Mouse (Mus musculus) megakaryocyte, adult 5-6 weeks (primary cell): ENCODE data around the gene Cdk19. TPM values are rescaled to one million over a fixed set of nuclear protein-coding genes. Genes with fewer than 3 reads are reported as not detected.
"Not testable (repeated sequence)": the region's sequence is repeated elsewhere in the genome, so short reads cannot be mapped to it uniquely, and the experiment has no call there.

ENCODE experiments used
- ATAC-seq: 2 replicates; pipeline ENCODE4 v1.8.0; 2016; ENCODE audit warnings: mild to moderate bottlenecking, inconsistent platforms; ENCODE audit not compliant: poor library complexity, severe bottlenecking
- total RNA-seq, 2 experiments: library from RNA; stranded (forward) in 1 of 2; stranded (reverse) in 1 of 2; fragments of 153-499, 151-499 nt in 1 of 2; fragments of 221-1000, 200-1000 nt in 1 of 2; gene quantifications; 2 replicates each; pipeline versions ENCODE4 v1.2.3 to v1.2.4; 2015 to 2017

Gene Cdk19
- total RNA-seq, 2 experiments from 2014 or later = 55.6 to 68.0 TPM

- ATAC-seq = peak; percentile 8; the same call in 1 of the 2 replicates
These were observed 138.2 kb downstream of the Cdk19 start for GRCm38 (mm10) chr10:40477426-40478075.

- ATAC-seq = no peak
These were observed 139.3 kb downstream of the Cdk19 start for GRCm38 (mm10) chr10:40478626-40479025.

- ATAC-seq = 0 out of 2 replicates have a peak, but pooled peaks have one; percentile 6
These were observed 139.9 kb downstream of the Cdk19 start for GRCm38 (mm10) chr10:40479216-40479615.

- ATAC-seq = no peak
These were observed 140.3 kb downstream of the Cdk19 start for GRCm38 (mm10) chr10:40479621-40480193.

- ATAC-seq = no peak
These were observed 142.2 kb downstream of the Cdk19 start for GRCm38 (mm10) chr10:40481534-40481933.

- ATAC-seq = no peak
These were observed 142.9 kb downstream of the Cdk19 start for GRCm38 (mm10) chr10:40482285-40482684.

GRCm38 (mm10) chr10:40489086-40489796 lies 149.9 kb downstream of the Cdk19 start:
- ATAC-seq = peak; percentile 75

GRCm38 (mm10) chr10:40491131-40491530 lies 151.8 kb downstream of the Cdk19 start:
- ATAC-seq = no peak

GRCm38 (mm10) chr10:40491748-40492147 lies 152.4 kb downstream of the Cdk19 start:
- ATAC-seq = no peak

GRCm38 (mm10) chr10:40494181-40495162 lies 155.1 kb downstream of the Cdk19 start:
- no peak for ATAC-seq

GRCm38 (mm10) chr10:40497301-40498041 lies 158.1 kb downstream of the Cdk19 start:
- peak; percentile 17 for ATAC-seq

GRCm38 (mm10) chr10:40498426-40498825 lies 159.1 kb downstream of the Cdk19 start:
- no peak for ATAC-seq

- peak; percentile 77 for ATAC-seq
These were observed 160.2 kb downstream of the Cdk19 start for GRCm38 (mm10) chr10:40499314-40500252.

GRCm38 (mm10) chr10:40500723-40501245 lies 161.4 kb downstream of the Cdk19 start:
- ATAC-seq = no peak

GRCm38 (mm10) chr10:40502734-40503133 lies 163.4 kb downstream of the Cdk19 start:
- no peak for ATAC-seq

- ATAC-seq = no peak
These were observed 171.0 kb downstream of the Cdk19 start for GRCm38 (mm10) chr10:40510356-40510755.

- no peak for ATAC-seq
These were observed 171.9 kb downstream of the Cdk19 start for GRCm38 (mm10) chr10:40511221-40511677.

- ATAC-seq = no peak
These were observed 172.8 kb downstream of the Cdk19 start for GRCm38 (mm10) chr10:40512185-40512584.

GRCm38 (mm10) chr10:40512996-40513395 lies 173.6 kb downstream of the Cdk19 start:
- ATAC-seq = not testable (repeated sequence)
